Mouse (Mus musculus): ENCODE results near the gene Map4.
A peak's percentile ranks its signal among the peaks of the same experiment; 100 is the strongest.
"Not testable (repeated sequence)": the region's sequence is repeated elsewhere in the genome, so short reads cannot be mapped to it uniquely, and the experiment has no call there.

Map4 gene

DNA sequence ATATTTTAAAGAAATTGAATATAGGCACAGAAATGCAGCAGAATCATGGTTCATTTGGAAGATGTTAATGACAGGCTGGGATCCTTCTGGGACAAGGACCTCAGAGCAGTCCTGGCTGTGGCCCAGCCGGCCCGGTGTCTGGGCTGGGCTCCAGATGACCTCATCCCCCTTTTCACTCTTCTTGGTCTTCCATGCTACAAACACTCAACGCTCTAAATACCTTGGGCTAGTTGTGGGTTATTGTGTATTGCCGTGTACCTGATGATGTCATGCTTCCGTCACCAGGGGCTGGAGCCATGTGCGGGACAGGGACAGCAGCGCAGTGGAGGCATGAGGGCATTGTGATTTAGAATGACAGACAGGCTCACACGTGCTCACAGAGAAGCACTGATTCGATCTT is 139.1 kb downstream of the Map4 start:
- no peak for DNase-seq

DNA sequence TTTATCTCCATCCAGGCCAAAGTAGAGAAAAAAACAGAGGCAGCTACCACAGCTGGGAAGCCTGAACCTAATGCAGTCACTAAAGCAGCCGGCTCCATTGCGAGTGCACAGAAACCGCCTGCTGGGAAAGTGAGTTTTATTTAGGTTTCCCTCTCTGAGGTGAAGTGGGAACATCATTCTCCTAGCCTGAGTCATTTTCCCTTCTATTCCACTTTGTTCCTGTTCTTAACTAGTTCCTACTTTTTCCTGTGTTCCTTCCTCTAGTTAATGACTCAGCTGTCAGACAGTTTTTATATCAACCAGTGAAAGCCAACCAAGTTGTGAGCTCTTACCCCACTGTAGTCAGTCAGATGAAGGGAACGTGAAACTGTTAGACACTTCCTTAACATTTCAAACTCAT is 139.8 kb downstream of the Map4 start:
- DNase-seq = no peak

DNA sequence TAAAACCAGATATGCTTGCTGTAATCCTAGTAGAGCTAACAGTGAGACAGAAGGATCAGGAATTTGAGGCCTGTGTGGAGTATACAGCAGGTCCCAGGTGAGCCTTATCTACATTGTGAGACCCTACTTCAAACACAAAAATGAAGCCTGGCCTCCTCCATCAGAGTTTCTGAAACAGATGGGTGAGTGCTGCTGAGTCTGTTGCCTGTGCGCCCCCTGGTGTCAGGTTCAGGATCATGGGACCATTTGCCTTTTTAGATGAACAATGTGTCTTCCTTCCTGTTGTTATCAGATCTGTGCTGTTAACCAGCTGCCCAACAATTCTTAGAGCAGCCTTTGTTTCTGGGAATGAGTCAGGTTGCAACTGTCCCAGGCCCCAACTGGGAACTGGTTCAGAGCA is 140.6 kb downstream of the Map4 start:
- peak; percentile 86 for DNase-seq

DNA sequence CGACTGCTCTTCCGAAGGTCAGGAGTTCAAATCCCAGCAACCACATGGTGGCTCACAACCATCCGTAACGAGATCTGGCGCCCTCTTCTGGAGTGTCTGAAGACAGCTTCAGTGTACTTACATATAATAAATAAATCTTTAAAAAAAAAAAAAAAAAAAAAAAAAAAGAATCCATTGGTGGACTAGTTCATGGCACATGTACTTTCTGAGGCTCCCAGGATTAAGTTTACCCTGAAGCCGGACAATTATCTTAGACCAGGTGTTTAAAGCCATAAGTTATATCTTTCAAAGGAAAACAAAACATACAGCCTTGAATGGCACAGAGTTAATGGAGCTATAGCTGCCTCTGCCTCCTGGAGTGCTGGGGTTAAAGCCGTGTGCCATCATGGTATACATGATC is 145.2 kb downstream of the Map4 start:
- not testable (repeated sequence) for DNase-seq

DNA sequence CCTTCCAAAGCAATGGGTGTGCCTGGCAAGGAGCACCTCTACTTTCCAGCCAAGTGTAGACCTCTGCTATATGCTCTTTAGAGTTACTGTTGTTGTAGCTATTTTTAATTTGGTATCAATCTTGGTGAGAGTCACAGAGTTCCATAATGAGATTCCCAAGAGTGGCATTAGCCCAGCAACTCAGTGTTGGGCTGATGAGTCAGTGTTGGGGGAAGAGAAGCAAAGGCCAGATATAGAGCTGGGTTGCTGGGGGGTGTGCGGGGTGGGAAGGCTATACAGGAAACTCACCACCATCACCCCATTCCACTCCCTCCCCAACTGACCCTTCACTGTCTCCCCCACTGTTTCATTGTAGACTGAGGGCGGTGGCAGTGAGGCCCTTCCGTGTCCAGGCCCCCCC is 149.8 kb downstream of the Map4 start:
- DNase-seq = no peak

DNA sequence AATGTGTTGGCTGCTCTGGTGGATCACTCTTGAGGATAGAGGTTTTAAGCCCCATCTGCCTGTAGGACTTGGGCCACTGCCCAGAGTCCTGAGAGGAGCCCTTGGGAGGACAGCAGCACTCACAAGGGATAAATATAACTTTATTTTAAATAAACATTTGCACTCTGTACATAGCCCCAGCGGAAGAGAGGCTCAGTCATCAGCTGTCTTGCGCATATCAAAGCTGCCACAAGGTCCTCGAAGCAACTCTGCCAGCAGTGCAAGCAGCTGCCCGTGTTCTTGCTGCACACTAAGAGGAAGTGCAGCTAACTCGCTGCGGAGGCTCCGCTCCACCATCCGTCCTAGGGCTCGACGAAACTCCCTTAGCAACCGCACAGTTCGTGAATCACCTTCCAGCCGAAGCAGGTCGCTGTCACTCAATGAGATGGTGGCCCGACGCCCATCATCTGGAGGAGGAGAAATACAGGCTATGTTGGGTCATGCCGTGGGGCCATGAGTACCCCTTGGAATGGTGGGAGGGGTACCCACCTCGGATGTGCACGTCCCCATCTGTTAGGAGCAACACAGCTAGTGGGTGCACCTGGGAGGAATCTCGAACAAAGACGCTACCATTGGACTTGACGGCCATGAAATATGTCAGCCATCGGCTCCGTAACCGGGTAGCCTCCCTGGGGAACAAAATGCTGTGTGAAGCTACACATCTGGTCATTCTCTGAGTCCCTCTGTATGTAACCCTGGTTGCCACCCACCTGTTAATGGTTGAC is 153.1 kb downstream of the Map4 start:
- peak; percentile 42 for DNase-seq

DNA sequence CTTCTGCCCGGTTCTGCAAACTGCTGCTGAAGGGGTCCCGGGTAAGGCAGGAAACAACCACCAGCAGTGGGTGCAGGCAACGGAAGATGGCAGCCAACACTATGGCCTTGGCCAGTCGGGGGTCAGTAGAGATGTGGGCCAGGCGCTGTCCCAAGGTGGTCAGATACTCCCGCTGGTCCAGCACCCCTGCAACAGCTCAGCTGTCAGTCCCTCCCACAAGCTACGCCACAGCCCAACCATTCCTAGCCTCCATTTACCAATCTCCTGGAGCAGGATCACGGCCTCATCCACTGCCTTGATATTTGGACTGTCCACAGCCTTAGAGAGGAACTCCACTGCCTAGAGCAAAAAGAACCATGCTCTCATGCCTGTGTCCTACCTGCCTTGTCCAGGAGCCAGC is 154.4 kb downstream of the Map4 start:
- no peak for DNase-seq

DNA sequence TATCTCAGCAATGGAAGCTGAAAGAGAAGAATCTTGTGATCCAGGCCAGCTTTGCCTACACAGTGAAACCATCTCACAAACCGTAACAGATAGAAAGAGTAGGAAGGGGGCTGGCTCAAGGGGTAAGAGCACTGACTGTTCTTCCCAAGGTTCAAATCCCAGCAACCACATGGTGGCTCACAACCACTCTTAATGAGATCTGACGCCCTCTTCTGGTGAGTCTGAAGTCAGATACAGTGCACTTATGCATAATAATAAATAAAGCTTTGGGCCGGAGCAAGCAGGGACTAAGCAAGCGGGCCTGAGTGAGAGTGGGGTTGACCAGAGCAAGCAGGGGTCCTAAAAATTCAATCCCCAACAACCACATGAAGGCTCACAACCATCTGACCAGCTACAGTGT is 162.0 kb downstream of the Map4 start:
- DNase-seq = no peak

DNA sequence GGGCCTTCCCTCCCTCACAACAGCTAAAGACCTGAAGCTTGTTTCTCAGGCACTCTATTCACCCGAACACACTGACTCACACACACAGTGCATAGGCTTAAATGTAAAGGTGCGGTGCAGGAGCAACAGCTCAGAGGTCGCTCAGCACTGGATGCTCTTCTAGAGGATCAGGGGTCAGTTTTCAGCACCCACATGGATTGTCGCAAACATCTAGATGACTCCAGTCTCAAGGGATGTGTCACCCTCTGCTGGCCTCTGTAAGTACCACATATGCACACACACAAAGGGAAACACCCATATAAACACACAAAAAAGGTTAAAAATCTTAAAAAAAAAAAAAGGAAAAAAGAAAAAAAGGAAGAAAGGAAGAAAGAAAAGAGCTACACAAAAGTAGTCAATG is 163.5 kb downstream of the Map4 start:
- no peak for DNase-seq

DNA sequence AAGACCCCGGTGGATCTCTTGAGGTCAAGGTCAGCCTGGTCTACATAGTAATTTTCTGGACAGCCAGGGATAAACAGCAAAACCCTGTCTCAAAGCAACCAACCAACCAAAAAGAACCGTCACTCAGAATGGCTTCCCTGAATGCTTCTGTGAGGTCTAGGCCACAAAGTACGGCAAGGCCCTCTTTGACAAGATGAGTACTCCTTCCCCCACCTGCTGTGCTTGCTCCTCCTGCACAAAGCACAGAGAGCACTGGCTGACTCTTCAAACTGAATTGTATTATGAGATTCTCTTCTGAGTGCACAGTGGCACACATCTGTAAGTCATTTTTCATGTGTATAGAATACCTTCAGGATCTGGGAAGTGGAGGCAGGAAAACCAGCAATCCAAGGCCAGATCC is 166.5 kb downstream of the Map4 start:
- no peak for DNase-seq

DNA sequence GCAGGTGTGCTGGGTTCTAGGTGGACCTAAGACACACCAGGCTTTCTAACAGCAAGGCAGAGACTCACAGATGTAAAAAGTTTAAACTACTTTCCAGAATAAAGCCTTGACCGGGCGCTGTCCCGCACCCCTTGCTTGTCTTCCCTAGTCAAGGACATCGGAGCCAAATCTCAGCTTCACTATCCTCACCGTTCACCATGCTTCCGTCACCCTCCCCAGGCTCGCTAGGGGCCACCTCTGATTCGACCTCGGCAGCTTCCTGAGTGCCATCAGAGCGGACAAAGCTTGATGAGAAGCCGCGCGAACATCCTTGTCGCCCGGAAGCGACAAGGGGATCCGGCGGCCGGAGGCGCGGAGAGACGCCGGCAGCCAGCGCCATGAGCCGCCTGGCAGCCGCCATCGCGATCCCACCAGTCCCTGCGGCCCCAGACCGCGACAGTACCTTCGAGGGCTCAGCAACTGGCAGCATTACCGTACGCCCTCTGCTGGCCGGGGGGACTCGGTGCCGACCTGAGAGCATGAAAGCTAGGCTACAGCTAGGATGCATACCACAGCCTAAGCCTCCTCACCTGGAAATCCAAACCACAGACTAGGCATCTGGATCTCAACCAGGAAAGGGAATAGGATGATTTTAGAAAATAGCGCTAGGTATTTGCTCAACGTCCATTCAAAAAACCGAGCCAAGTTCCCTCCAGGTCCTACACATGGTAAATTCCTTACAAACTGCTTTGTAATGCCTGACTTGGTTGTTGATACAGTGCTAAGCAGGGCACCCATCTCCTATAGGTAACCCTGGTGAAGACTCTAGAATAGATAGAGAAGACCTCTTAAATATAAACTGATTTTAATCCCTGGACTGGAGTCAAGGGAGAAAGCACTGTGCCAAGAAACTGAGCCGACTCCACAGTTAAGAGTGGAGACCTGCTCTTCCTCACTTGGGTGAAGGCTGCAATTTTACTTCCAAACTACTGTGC is 169.7 kb downstream of the Map4 start:
- DNase-seq = peak; percentile 91

DNA sequence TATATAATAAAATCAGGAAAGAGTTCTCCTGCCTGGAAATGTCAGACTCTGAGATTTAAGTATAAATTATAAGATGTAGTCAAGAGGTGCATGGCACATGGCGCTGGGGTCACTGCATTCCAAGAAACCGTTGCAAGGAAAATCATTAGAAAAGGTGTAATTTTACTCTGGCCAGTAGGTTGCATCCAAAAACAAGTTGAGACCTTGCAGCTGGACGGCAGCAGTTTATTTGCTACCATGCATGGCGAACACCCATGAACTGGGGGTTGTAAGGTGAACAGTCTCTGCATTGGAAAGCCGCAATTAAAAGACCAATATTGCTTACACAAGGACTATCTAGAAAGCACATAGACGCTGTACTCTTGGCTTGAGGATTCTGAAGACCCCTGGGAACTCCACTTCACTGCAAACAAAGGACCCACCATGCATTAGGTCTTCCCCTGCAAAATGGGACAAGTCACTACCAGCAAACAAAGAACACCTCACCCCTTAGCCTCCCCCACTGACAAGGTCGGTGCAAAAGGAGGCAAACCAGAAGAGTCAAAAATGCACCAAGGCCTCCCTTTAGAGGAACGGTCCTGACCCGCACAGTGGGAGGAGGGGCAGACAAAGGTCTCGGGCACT is 185.2 kb downstream of the Map4 start:
- no peak for DNase-seq

DNA sequence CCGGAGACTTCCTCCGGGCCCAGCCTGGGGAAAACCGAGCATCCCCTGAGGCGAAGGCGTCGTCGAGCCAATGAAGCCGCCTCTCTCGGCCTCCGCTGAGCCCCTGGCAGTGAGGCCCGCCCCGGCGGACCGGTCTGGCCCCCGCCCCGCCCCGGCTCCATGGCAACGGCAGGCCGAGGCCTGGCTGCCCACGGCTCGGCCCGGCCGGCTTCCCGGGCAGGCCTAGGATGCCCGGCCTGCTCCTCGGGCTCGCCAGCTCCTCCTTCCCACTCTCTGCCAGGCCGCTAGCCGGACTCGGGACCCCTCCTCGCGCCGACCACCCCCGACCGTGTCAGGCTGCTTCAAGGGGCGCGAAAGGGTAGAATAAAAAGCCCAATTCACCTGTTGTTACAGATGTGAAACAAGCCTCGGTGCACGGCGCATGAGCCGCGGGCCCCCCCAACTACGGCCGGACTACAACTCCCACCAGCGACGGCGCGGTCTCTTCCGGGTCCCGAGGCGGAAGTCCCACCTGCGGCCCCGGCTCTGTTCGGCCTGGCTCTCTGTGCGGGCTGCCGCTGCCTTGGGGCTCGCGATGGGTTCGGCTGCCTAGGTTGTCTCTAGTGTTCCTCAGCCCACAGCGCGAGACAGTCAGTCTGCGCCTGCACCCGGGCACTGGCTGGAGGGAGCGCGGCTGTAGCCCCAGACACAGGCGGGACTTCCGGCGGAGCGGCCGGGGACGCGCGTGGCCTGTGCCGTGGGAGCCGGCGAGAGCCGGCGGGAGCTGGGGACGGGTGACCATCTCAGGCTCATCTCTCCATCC is 185.9 kb downstream of the Map4 start, which contains the start of gene Smarcc1:
Gene Smarcc1, plus strand, starts transcription at position 732 of the 802 bp plus-strand sequence.
- DNase-seq = peak; percentile 88

DNA sequence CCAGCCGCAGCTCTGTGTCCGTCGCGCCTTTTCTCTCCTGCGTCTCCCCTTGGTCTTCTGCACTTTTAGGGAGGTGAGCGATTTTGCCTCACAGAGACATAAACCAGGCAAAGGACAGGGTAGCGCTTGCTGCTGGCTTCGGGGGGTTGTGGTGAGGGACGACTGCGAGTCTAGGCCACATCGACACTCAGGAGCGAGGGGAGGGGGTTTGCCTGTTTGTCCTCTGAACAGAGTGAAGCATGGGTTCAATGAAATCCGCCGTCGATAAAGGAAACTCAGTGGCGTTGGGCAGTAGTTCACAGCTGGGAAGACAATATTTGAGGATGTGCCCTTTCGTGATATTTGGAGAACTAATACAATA is 186.5 kb downstream of the Map4 start, which contains the start of gene Dhx30:
Gene Dhx30, minus strand, starts transcription at position 52 of the 361 bp plus-strand sequence.
- DNase-seq = no peak

DNA sequence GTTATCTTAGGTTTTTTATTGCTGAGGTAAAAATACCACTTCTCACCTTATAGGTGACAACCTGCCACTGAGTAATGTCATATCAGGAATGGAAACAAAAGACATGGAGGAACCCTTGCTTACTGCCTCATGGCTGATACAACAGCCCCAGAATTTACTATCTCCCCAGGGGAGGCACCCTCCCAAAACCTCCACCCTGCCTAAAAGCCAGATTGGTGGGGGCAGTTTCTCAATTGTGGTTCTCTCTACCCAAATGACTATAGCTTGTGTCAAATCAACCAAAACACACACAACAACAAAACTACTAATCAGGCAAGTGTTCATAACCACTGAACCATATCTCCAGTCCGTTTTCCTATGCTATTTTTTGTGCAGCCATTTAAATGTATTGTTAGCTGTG is 187.0 kb downstream of the Map4 start:
- no peak for DNase-seq

DNA sequence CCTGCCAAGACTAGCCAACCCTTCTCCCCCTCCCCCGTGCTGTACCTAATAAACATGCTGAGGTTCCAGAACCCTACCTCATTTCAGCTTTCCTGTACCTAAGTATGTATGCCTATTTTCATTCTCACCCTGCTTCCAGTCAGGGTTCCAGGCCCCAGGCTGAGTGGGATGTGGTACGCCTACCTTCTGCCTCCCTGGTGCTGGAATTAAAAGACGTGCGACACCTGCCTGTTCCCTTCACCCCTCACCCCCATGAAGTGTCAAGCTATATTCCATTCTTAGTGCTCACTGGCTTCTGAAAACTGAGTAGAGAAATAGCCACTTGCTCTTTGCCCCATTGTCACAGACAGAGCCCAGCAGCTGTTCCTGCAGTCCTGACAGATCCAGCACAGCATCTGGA is 190.2 kb downstream of the Map4 start:
- no peak for DNase-seq

DNA sequence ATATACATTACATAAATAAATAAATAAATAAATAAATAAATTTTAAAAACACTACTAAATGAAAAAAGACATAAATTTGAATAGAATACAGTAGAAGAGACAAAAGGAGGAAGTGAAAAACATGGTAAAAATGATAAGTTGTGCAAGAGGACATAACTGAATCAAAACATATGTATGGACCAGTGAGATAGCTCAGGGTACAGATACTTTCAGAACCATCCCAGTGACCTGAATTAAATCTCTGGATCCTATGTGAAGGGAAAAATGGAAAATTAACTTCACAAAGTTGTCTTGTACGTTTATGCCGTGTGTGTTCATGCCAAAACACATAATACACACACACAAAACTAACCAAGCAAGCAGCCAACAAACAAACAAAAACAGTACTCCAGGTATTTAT is 192.1 kb downstream of the Map4 start:
- DNase-seq = no peak

DNA sequence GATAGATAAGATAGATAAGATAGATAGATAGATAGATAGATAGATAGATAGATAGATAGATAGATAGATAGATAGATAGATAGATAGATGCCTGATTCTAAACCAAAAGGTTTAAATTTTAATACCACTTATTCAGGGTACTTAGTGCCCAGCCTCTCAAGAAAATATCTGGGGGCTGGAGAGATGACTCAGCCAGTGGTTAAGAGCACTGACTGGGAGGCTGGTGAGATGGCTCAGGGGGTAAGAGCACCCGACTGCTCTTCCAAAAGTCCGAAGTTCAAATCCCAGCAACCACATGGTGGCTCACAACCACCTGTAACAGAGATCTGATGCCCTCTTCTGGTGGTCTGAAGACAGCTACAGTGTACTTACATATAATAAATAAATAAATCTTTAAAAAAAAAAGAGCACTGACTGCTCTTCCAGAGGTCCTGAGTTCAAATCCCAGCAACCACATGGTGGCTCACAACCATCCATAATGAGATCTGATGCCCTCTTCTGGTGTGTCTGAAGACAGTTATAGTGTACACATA is 192.8 kb downstream of the Map4 start:
- not testable (repeated sequence) for DNase-seq

DNA sequence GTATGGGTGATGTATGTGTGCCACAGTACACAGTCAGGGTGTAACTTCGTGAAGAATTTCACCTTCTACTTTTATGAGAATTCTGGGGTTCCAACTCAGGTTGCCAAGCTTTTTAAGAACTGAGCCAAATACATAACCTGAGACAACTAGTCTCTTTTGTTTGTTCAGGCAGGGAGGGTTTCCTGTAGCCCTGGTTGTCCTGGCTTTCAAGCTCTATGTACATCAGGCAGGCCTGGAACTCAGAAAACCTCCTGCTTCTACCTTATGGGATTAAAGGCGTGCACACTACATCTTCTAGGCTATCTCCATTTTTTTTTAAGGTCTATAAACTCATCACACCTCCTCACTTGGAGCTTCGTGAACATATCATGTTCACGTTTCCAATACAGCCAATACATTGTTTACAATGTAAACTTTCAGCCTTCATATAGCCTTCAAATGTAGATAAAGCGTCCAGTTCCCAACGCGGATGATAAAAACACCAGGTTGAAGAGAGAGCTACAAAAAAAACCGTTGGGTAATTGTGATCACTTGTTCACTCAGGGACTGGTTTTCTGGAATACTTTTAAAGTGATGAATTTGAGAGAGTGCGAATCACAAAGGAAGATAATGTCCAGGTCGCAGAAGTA is 199.8 kb downstream of the Map4 start:
- no peak for DNase-seq

DNA sequence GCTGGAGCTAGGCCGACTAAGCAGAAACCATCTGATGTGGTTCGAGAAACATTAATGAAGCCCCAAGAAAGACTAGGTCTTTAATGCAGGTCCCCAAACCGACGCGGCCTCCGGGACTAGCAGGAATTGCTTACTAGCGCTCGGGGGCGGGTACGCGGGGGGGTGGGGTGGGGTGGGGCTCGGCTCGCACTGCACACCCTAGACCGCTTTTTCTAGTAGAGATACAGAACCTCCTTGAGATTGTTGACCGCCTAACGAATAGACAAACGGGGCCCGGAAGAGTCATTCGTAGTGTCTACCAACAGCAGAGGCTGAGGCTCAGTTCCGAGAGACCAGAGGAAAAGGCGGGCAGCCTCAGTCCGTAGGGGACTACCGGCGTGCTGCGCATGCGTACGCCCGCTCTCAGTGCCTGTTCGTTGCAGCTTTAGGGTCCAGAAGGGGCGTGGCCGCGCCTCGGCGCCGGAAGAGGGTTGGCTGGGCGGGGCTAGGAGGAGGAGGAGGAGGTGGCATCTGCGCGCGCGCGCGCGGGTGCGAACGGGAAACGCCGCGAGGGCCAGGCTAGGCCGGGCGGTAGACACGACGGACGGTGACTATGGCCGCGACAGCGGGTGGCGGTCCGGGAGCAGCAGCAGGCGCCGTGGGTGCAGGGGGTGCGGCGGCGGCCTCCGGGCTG is 200.4 kb downstream of the Map4 start:
- DNase-seq = peak; percentile 99

DNA sequence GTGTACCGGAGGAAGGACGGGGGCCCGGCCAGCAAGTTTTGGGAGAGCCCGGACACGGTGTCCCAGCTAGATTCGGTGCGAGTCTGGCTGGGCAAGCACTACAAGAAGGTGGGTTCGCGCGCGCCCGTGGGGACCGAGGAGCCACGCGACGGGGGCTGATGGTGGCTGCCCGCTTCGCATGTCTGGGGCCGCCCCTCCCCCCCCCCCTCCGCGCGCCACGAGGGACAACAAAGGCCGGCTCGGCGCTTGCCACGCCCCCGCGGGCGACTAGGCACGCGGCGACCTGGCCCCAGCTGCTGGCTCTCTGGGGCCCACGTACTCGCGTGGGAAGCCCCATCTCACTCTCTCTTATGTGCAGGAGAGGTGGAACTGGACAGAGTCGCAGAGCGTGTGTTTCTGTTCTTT is 200.9 kb downstream of the Map4 start:
- no peak for DNase-seq

All from layer of hippocampus, adult 9-11 months (tissue).